Mouse (Mus musculus): ENCODE measurements around the gene Nedd9.

GRCm38 (mm10) chr13:41468277-41468676 is 18.9 kb downstream of the Nedd9 start:
- TF ChIP-seq POLR2A (IDR thresholded peaks at IDR 0.05; ENCODE audit: insufficient read depth, low read depth, low read length) (no peak), CTCF (IDR thresholded peaks at IDR 0.05; ENCODE audit: insufficient read depth, low read depth, low read length) (no peak)

Data from olfactory bulb, adult 2 months (tissue).